Mouse (Mus musculus) spleen, adult 18-20 months (tissue): ENCODE measurements at regions not wholly inside any gene's neighbourhood (a gene's known extent, or its start where the extent isn't known, plus 50 kb on each side); places are given as distances from the start of the nearest gene placed in this dataset.
A peak's percentile ranks its signal among the peaks of the same experiment; 100 is the strongest.

Experiments
- DNase-seq, 2 experiments: peaks; one replicate each; pipeline ENCODE4 v3.0.0; 2022; ENCODE audit warnings: mixed read lengths in 2 of 2

DNA sequence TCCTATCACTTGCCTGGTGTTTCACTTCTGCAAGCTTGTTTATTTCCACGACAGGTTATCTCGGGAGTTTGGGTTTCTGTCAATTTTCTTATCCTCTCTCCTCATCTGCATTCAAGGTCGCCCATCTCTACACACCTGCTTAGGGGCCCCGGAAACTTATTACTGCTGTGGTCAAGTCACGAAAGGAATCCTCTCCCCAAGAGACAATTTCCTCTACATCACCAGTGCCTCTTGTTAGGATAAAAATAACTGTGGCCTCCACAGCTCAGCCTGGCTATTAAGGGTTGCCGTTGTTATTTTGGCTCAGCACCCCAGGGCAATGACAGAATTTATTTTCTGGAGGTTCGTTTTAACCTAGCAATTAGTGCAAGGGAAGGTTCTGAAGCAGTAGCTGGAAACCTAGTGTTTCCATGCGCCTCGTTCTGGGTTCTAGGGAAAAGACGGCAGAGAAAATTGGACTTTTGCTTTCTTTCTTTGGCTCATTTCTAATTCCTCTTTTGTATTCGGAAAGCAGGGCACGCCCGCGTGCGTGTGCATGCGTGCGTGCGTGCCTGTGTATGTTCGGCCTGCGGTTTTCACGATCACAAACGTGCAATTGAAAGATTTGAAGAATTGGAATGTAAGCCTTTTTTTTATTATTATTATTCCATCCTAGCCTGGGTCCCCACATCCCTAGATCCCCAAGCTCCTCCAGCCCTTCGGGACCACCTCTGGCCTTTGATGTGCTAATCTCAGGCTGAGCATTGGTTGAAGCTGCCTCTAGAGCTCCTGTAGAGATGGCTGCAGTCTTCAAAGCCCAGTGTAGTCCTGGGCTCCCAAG lies 147.1 kb upstream of the Jarid2 start:
- DNase-seq: no peak

DNA sequence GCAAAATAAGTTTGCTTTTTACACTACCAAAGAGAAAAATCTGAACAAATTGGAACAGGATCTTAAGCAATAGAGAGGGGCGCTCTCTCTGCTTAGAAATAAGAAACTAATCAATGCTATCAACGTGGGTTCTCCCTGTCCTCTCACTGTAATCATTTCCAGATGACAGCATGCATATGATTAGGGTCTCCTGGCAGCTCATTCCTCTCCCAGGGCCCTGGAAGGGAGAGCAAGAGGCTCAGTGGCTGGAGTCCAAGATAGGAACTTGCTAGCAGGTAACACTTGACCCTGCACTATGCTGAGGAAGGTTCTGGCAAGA lies 146.5 kb upstream of the Jarid2 start:
- DNase-seq: no peak

DNA sequence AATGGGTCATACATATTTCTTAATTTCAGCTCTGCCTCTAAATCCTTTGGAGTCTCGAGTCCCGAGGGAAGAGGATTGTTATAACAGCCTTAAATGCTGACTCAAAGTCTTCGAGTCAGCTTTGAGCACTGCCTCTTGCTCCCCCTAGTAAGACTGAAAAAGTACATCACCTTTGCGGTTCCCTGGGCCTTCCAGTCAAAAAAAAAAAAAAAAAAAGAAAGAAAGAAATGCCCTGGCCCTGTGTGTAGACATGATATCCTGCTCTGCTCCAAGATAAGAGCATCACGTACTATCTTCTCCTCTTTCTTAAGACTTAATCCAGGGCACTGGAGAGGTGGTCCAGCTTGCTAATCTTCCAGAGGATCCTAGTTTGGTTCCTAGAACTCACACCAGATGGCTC lies 145.7 kb upstream of the Jarid2 start:
- DNase-seq: no peak

DNA sequence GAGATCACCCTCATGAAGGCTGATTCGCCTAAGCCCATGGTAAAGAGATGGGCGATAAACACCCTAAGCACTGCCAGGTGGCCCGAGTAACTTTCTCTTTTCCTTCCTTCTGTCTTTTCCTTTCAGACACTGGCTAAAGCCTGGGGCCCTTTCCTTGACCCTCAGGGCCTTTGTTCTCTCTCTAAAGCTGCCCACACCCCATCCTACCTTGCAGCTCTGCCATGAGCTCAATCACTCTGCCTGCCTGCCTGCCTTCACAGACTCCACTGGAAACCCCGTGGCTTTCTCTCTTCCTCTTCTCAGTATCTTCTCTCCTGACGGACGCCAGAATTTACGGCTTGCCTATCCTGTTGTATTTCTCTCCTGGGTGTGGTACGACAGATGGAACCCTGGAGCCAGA lies 145.1 kb upstream of the Jarid2 start:
- no peak for DNase-seq

DNA sequence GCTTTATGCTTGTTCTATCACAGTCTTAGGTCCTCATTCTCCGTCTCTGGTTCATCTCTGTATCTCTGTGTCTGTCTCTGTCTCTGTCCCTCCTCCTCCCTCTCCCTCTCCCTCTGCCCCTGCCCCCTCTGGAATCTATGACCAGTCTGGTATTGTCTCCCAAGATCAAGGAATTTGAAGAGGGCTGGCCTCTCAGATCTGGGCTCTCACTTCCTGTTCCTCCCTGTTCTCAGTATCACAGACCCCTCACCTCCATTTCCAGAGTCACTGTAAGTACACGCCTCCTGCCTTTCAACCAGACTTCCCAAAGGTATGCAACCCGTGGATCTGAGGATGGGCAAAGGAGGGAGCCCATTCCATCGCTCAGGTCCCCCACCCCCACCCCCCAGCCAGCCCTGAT lies 144.7 kb upstream of the Jarid2 start:
- no peak for DNase-seq

DNA sequence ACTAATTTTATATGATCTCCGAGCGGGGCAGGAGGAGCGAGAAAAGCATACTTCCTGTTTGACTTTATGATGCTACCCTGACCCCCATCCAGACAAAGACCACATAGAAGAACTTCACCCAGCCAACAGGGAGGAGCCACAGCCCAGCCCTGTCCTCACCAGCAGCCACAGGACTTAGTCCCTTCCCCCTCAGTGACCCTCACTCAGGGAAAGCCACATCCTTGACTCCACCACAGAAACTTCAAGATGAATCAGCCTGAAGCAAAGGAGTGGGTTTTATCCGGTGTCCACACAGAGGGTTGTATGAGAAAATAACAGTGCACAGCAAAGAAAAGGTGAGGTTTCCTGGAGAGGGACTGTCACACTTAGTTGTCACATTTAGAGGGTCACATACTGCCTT lies 141.4 kb upstream of the Jarid2 start:
- DNase-seq: no peak

DNA sequence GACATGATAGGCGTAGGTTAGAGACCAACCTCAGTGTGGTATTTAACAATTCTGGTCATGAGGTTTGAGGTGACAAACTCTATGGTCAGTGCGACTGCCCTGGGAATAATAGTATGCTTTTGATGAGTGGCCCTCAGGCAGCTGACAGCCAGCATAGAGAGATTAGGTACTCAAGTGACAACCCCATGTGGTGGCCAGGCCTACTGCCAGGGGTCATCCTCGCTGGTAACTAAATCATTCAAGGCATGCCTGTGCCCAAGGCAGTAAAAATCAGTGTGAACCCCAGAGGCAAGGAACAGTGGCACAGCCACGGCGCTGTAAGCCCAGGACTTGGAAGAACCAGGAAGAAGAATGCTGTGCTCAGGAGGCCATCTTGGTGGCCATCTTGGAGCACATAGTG lies 134.6 kb upstream of the Jarid2 start:
- no peak for DNase-seq

DNA sequence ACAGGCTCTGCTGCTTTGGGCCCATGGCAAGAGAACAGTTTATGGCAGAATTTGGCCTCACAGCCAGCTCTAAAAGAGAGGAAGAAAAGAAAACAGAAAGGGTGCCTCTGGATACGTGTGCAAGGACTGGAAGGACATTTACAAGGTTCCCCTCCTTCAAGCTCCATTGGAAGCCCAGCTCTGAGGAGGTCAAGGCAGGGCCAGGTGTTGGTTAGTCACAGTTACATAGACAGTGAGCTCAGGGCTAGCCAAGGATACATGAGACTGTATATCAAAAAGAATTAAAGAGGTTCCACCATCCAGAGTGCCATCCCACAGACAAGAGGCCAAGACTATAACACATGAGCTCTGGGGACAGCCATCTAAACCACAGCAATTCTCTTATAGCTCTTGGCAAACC lies 131.6 kb upstream of the Jarid2 start:
- no peak for DNase-seq

DNA sequence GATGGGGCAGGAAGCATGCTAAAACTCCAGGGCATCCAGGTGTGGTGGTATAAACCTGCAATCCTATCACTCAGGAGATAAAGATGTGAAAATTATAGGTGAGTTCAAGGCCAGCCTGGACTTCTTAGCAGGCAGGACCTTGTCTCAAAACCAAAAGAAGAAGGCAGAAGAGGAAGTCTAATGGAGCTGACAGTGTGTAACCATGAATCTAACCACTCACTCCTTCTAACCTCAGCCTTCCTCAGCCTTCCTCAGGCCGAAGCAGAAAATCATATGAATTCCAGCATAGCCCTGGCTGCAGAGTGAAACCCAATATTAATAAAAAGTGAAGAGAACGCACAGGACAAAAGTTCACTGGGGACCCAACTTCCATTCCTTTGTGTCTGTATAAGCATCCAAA lies 128.2 kb upstream of the Jarid2 start:
- DNase-seq: no peak

DNA sequence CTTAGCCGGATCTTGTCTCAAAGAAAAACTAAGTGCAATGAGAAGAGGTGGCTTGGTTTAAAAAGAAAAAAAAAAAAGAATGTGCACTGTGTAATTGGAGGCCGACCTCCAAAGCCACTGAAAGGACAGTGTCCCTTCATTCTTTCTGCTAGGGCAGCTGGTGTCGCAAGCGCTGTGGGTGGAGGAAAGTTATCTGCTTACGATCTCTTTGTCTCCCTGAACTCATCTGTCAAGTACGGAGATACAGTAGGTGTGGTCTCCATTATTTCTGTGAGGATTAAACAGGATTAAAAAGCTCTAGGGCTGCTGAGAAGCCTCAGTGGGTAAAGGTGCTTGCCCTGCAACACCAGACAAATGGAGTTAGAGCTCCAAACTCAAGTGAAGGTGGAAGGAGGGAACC lies 126.6 kb upstream of the Jarid2 start:
- no peak for DNase-seq

DNA sequence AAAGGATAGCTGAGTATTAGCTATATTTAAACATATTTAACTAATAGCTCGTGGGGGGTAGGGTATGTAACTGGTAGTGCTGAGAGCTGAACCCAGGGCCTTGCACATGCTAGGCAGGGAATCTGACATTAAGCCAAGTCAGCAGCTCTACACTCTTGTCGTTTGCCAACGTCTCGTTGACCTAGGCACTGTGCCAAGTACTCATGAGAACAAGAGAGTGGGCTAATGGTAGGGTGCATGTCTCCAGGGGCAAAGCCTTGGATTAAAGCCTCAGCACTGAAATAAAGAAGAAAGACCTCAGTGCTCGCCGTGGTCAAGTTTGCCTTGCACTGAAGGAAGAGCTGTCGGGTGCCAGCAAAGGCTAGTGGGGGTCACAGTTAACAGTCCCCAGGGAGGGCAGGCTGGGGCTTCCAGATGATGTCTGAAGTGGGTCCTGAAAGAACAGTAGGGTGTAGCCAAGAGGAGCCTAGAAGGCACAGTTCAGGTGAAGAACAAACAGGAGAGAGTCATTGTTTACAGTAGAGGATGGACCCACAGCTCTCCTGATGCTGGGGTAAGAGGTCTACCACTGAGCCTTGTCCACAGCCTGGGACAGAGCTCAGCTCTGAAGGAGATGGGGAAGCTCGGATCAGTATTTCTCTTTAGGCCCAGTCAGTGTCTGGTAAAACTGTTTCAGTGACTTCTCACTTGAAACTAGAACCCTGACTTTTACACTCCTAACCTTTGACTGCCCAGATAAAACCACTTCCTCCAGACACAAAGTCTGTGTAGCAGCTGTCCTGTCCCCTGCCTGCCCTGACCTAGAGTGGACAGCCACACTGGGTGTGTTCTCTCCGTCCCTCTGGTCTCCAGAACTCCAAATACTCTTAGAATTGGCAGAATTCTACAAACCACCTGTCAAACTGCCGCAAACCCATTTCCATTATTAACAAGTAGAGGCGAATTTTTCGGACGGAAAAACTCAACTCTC lies 121.7 kb upstream of the Jarid2 start:
- no peak for DNase-seq

DNA sequence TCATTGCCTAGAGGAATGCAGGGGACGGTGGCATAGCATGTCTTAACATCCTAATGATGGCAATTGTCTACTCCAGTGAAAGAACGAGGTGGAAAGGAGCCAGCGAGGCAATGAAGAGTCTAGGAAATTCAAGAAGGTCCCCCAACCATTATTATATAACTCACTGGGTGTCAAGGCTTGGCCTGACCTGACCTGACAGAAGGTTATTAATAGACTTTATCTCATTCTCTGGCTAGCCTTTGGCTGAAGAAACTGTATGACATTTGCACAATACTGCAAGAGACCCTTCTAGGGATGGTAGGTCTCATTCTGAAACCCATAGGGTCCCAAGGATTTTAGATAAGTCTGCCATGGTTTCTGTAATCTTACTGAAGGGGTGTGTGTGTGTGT lies 121.0 kb upstream of the Jarid2 start:
- DNase-seq: no peak

DNA sequence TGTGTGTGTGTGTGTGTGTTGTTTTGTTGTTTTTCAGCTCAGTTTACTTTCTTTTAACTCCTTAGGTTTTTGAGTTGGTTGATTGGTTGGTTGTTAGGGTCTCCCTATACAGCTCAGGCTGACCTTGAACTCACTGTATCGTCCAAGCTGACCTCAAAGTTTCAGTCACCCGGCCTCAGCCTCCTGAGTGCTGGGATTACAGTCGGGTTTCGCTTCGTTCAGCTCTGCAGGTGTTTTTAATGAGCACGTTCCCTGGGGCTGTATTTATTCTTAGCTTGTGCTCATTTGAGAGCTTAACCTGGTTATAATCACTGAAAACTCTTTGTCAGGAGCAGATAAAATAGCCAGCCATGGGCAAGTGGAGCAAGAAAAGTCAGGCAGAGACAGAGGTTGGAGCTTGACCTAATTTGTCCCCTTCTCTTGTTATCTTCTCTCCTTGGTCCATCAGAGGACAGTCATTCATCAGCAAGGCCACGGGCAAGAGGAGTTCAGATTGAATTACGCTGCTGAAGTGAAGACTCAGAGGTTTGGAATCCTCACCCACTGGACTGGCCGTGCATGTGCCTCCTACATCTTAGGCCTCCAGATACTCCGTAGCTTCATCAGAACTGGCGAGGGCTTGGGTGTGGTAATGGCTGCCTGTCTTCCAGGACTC lies 120.5 kb upstream of the Jarid2 start:
- DNase-seq: no peak

DNA sequence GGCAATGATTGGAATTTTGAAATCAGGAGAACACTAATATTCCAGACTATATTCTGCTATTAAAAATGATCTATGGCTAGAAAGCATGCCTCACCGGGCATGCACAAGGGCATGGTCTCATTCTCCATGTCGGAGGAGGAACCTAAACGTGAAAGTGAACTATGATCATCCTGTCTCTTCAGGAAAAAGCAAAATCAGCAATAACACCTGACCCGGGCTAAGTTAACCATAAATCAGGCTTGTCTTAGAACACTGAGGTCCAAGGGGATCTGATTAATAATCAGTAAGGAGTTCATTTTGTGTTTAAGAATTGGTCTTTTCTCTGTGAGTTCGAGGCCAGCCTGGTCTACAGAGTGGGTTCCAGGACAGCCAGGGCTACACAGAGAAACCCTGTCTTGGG lies 119.7 kb upstream of the Jarid2 start:
- no peak for DNase-seq

DNA sequence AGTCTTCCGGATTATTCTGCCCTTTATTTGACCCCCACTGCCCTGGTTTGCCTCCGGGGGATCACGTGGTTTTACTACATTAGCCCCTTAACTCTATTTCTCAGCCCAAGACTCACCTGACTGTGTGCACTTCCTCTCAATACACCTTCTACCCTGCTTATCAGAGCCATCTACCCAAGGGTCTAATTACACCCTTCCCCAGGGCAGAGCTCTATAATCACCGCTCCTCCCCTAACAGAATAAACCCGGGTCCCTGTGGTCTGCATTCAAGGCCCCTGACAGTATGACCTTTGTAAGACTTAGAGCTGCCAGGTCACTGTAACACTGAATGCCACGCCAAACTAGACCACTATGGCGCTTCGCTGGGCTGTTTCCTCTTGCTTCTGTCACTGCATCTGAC lies 113.6 kb upstream of the Jarid2 start:
- no peak for DNase-seq

DNA sequence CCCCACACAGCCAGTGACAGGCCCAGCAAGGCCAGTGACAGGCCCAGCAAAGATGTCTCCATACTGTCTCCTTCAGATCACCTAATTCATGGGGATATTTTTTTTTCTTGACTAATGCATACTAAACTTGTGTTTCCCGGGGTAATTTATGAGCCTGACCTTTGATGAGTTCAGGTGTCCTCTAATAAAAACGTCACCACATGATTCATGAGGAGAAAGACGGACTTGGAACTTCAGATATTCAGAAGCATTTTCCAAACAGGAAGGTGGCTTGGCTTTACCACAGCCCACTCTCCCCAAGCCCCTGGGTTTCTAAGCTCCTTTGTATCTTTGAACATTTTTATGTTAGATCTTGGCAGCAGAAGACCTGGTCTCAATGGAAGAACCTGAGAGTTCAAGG lies 110.9 kb upstream of the Jarid2 start:
- no peak for DNase-seq

DNA sequence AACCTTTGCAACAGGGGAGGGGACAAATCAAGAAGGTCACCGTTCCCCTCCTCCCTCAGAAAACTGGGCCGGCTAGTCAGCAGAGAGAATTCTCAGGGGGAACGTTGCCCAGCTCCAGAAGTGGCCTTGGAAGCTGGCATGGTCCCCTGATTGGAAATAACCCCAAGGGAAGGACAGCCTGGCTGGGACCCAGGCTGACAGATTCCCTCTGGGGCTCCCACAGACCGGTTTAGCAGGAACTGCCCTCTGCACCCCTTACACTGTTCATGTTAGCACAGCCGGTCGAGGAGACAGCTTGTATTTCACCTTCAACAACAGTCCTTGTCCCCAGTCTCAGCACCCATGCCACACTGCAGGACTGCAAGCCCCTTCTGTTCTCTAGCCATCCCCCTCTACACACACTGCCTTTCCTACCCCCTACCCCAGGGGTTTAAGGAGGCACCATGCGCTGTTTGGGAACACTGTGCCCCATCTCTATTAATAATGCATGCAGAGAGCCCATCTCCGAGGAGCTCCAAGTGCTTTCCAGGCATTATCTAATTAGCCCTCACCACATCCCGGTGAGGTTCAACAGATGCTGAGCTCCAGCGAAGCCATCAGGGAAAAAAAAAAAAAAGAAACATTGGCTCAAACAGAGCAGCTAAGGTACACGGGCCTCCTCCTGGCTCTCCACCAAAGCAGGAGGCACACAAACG lies 106.5 kb upstream of the Jarid2 start:
- DNase-seq: no peak

DNA sequence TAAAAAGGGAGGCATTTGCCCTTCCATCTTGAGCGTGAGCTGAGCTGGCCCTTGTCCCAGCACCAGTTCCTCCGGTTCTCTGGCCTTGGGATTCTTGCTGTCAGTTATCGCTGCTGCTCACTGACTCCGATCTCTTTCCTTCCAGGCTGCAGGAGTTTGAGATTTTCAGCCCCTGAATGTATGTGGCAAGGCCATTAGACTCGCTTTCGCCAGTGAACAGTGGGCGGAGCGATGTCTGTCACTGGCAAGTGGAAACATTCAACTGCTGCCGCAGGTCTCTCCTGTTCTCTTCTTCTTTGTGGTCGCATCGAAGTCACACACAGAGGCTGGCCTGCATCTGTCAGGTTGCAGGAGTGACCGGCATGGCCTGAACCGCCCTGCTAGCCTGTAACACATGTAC lies 104.6 kb upstream of the Jarid2 start:
- DNase-seq: peak; percentile 30 to 32

DNA sequence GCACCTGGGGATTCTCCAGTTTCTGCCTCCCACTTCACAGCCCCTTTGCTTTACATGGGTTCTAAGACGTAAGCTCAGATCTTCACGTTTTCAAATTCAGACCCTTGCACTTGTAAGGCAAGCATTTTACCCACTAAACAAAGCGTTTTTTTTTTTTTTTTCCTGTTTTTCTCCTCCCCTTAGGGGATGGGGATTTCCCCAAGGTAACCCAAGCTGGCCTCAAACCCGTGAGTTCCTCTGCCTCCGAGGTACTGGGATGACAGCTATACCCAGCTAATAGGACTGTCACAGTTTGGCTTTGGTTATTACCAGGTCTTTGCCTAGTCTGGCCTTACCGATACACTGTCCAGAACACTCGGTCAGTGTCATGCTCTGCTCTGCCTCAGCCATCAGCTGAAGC lies 103.5 kb upstream of the Jarid2 start:
- no peak for DNase-seq

DNA sequence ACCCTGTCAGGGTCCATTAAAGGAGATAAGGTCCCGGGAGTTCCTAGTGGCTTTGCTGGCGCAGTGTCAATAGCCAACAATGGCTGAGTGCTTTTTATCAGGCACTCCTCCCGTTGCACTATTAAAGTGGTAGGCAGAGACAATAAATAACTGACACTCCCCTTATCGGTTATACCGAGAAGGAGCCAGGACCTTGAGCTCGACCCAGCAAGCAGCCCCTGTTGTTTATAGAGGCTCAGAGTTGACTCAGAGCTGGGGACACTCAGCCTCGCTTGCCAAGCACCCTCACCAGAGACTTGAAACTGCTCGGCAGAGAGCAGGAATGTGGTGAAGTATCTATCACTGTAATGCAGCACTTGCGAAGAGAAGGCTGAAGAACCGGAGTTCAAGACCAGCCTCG lies 102.5 kb upstream of the Jarid2 start:
- DNase-seq: no peak

DNA sequence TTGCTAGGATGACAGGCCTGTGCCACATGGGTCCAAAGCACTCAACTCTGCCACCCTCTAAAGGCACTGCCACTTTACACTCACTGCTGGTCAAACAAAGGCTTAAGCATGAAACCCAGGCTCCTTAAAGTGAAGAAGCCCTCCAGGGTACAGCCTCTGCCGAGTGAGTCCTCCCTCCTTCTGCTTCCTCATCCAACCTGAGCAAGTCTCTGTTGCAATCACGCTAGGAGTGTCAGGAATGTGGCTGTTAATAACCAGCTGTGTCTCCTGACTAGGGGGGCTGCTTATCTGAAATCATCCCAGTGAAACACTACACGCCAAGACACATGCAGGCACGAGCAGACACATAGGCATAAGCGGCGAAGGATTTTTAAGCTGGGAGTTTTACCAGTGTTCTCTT lies 99.2 kb upstream of the Jarid2 start:
- no peak for DNase-seq

DNA sequence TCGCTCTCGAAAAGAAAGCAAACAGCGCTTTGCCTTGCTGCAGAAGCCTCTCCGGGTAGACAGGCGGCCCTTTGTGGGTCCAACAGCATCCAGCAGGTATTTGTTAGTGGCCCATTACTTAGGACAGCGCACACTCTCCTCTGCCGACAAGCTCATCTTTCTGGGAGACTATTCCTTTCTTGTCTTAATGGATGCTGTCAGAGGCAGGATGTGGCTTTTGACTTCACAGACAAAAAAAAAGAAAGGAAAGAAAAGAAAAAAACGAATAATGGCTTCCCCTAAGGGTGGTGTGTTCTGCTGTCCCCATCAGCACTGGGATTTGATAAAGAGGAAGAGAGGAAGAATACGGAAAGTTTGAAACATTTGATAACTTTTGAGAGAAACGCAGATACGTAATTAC lies 94.7 kb upstream of the Jarid2 start:
- no peak for DNase-seq
